Mouse (Mus musculus) right cerebral cortex, postnatal 10 days (tissue): Measurements from ENCODE around the gene Dlg1.

Experiments
- DNase-seq, 2 experiments: peaks; one replicate each; pipeline ENCODE4 v3.0.0; 2021; ENCODE audit warnings: low spot score in 2 of 2

Dlg1 gene

DNA sequence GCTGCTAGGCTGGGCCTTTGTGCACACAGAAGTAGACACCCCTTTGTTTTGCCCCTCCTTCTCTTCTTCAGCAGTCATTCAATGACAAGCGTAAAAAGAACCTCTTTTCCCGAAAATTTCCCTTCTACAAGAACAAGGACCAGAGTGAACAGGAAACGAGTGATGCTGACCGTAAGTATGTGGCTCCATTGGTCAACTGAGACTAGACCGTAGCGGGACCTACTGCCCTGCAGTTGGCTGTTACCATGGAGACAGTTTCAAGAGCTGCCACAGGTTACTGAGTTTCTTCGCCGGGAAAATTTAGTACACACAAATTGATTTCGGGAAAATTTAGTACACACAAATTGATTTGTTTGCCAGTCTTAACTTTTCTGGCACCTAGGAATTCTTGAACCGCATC is 183.5 kb downstream of the Dlg1 start:
- DNase-seq = no peak

DNA sequence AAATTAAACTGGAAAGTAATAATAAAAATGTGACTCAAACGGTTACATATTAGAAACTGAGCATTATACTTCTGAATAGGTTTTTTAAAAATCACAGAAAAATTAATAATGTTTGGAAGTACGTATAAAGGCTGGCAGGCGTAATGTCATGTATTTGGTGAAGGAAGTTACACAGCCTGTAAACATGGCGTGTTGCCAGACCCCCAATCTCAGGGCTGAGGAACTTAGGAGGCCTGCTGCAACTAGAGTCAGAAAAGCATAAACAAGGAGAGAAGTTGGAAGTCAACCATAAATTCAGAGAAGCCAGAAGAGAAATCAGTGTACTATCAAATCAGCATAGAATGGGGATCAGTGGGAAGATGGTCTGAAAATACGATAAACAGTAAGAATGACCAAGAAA is 200.7 kb downstream of the Dlg1 start:
- no peak for DNase-seq

DNA sequence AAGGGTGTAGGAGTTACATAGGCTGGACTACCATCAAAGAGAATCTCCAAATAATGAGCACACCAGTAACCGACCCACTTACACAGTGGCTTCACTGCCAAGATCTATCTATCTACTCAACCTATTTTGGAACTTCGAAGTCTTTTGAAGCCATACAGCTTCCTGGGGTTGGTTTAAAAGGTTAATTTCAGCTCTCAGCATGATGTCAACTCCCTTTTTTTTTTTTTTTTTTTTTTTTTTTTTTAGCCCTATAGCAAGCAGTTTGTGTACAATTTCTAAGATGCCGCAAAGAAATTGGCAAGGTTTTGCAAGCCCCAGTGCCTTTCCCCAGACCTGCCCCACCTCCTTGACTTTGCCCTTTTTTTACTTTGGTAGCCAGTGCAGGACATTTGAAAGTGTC is 202.0 kb downstream of the Dlg1 start:
- DNase-seq = no peak

DNA sequence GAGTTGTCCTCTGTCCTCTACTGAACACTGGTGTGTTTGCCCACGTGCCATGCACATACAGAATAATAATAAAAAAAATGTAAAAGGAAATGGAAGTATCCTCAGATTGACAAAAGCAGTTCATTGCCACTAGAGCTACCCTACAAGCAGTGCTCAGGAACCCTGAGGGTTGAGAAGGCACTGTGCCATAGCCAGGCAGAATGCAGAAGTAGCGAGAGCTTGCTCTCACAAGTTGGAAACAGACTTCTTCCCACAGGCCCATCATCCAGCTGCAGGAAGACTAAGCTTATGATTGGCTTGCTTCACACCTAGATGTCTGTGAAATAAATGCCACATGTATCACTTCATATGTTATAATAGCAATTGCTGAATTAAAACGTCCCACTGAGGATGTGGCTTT is 203.7 kb downstream of the Dlg1 start:
- no peak for DNase-seq

DNA sequence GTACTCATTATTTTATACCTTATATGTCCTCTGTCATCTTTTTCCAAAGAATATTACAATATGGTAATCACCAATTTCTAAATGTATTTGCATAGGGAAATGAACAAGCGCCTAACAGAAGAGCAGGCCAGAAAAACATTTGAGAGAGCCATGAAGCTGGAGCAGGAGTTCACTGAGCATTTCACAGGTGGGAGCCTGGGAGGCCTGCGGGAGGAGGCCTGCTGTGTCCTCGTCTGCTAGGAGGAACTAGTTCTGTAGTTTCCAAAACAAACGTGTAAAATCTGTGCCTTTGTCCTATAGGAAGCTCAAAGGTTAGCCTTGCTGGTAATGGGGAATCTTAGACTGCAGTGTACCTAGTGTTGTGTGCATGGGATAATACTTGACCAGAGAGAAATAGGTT is 204.5 kb downstream of the Dlg1 start:
- DNase-seq = no peak

DNA sequence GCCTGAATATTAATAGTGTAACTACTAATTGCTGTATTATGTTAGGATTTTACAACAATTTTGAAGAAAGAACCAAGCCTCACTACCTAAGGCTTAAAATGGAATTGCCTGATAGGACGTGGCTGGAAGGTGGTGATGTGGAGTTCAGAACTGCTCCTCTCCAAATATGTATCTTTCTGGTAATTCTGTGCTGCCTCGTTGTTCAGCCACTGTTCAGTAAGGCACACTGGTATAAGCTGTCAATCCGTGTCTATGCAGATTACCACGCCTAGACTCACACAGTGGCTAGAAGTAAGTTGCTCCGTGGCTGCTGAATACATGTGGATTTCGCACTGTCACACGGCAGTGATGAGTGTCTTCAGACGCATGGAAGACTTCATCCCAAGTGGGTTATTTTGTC is 210.5 kb downstream of the Dlg1 start:
- DNase-seq = peak in 1 of 2 experiments; percentile 22

DNA sequence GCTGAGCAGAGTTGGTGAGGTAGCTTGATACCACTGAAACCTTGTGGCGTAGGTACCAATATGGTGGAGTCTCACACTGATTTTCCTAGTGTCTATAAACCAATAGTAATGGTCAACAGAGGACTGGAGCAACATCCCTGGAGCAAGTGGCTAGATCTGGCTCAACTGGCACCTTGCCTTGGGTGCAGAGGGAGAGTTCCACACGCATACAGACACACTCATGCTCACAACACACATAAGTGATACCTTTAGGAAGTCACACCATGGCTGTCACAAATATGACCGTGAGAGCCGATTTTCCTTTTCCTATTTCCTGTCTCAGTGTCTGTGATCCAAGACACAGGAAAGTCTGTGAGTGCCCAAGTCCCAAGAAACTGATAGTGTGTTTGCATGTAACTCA is 212.1 kb downstream of the Dlg1 start:
- DNase-seq = no peak

DNA sequence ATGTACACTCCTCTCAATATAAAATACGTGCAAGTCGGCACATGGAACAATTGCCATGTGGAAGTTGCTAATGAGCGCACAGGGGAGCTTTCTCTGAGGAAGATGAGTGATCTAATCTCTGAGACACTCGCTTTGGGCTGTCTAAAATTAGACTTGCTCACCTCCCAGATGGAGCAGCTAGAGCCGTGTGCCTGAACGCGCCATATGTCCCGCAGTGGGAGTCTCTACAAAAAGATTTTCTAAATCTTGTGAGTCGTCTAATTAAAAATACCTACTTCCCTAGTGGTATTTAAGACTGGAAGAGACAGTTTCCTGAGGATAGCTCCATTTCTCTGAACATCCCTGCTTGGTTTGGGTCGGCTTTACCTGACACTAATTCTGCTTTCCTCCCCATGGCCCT is 213.1 kb downstream of the Dlg1 start:
- DNase-seq = peak; percentile 83 to 91

DNA sequence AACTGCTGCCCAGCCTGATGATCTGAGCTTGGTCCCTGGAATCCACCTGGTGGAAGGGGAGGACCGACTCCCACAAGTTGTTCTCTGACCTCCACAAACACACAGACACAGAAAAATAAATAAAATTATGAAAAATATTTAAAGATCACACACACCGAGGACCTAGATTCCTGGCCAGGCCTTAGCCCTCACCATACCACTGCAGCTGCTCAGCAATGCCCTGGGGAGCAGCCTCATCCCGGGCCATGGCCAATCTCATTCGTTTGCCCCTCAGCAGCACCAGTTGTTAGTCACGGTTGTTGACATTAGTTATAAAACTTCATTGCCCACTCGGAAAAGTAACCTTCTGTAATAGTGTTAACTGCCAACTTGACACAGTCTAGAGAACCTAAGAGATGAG is 214.8 kb downstream of the Dlg1 start:
- no peak for DNase-seq

DNA sequence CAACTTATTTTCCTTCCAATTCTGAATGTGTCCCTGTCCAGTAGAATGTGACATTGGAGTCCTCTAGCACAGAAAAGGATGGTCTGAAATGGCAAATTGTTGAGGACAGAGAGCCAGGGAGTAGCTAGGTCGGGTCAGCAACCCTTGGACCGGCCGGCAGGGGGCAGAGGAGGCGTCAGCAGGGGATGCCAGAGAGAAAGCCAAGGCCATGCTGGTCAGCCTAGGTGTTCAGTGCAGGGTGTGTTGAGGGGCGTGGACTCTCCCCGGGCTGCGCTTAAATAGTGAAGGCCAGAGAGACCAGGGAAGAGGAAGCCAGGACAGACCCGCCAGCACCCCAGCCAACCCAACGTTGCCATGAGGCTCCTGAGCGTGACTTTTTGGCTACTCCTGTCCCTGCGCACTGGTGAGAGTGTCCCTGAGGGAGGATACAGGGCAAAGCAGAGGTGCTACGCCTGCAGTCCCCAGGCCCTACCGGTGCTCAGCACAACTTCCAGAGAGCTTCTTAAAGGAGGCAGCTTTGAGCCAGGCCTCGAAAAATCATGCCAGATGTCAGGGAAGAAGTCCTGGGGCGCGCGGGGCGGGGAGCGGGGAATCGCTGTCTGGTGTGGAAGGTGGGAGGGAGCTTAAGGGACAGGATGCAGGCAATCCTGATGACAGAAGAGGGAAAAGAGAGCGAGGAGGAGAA is 215.5 kb downstream of the Dlg1 start, which contains the start of gene Meltf:
Gene Meltf (plus strand): TSS at position 238 of the 685 bp plus-strand sequence.
- DNase-seq = peak in 1 of 2 experiments; percentile 74

DNA sequence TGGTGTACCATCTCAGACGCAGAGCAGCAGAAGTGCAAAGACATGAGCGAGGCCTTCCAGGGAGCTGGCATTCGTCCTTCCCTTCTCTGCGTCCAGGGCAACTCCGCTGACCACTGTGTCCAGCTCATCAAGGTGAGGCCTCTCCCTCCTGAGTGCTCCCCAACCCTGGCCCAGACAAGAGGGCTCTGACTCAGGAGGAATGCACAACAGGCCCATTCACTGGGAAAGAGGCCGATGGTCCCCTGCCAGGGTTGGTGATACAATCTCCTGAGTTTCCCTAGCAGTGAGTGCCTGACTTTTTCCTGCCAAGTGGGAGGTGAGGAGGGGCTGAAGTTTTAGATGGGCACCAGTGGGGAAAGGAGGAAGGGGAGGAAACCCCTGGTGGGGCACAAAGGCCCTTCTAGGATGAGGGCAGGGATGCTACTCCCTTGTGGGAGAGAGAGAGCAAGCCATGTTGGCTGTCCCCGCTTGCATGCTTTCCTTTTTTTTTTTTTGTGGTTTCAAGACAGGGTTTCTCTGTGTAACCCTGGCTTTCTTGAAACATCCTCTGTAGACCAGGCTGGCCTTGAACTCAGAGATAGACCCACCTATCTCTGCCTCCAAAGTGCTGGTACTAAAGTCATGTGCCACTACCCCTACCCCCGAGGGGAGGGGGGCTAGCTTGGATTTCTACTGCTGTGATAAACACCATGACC is 217.1 kb downstream of the Dlg1 start:
- DNase-seq = peak in 1 of 2 experiments; percentile 44

DNA sequence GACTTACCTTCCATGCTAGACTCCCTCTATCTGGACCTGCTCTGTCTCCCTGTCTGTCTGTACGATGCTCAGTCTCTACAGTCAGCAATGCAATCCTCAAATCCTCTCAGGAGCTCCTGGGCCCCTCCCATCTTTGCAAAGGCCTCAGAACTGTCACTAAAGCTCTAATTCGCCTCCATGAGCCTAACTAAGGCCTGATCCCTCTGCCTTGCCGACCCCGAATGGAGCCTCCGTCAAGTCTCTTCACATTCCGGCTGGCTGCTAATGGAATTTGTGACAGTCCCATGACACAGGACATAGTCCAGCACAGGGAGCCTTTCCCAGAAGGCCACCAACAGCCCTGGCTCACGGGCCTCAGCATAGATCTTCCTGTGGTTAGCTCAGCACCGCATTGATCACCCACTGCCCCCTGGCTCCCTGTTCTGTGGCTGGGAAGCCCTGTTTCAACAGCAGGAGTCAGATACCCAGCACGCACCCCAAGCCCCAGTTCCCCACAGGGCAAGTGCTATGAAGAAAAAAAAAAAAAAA is 219.2 kb downstream of the Dlg1 start:
- DNase-seq = peak in 1 of 2 experiments; percentile 19

DNA sequence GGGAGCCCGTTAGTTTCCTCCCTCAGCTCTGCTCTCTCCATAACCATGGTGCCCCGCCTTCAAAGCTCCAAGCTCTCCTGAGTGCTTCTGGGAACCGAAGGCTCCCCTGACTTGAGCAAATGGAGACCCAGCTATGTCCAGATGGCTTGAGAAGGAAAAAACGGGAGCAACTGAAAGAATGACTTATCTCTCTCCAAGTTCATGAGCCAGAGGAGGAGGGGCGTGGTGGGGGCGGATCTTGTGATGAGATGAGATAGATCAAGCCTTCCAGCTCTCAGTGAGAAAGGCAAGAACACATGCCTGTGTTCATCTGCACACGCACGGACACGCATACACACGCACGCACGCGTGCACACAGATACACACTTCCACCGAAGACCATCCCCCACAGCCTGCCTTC is 220.1 kb downstream of the Dlg1 start:
- DNase-seq = peak in 1 of 2 experiments; percentile 21

DNA sequence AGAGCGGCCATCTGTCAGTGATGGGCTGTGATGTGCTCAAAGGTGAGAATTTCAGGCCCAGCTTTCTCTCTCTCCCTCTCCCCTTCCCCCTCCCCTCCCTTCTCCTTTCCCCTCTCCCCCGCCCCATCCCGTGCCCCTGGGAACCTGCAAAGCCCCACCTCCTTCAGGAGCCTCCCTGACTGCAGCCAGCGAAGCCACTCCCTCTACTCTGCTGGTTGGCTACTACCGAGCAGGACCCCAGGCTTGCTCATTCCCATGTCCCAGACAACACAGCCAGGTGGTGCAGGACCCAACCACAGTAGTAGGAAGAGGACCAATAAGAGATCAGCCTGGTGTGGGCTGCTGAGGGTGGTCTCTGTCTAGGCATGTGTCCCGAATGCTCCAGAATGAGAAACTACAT is 220.7 kb downstream of the Dlg1 start:
- no peak for DNase-seq

DNA sequence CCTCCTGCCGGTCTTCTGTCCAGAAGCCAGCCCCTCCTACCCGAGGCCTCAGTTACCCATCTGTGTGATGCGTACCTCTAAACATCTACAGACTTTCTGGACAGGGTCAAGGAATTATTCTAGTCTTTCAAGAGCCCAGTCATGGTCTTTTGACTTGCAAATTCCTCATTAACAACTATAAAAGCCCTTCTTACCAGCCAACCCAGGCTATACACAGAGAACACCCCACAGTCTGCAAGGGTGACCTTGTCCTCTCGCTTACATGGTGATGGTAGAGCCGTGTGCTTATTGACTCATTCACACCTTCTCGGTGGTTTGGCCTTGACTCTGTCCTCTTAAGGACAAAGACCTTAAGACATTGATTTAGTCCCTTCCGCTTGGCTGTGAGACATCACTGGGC is 227.7 kb downstream of the Dlg1 start:
- no peak for DNase-seq

DNA sequence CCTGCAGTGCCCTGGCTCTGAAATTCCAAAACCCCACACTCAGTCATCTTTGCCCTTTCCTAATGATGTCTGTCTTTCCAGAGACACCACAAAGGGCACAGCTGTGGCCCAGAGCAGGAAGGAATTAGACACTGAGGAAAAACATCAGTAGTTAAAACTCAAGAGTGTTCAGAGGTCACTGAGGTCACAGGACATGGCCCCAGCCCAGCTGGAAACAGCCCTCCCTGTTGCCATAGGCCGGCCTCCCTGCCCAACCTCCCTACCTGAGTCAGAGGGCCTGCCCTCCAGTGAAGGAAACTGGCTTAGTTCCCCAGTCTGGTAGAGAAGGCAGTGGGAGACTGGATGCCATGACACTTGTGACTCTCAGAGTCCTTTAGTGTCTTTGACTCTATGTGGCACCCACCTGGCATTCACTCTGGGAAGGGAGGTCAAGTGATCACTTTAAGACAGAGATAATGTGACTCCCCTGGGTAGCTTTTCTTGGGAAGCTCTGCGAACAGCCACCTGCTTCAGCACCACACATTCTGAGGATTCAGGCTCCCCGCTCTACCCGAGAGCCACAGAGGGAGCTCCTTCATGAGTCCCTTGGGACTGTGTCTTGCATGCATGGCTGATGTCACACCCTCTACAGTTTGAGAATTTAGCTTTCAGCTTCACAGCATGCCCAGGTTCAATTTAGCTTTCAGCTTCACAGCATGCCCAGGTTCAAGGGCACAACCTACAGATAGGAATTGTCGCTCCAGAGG is 230.3 kb downstream of the Dlg1 start:
- DNase-seq = no peak

DNA sequence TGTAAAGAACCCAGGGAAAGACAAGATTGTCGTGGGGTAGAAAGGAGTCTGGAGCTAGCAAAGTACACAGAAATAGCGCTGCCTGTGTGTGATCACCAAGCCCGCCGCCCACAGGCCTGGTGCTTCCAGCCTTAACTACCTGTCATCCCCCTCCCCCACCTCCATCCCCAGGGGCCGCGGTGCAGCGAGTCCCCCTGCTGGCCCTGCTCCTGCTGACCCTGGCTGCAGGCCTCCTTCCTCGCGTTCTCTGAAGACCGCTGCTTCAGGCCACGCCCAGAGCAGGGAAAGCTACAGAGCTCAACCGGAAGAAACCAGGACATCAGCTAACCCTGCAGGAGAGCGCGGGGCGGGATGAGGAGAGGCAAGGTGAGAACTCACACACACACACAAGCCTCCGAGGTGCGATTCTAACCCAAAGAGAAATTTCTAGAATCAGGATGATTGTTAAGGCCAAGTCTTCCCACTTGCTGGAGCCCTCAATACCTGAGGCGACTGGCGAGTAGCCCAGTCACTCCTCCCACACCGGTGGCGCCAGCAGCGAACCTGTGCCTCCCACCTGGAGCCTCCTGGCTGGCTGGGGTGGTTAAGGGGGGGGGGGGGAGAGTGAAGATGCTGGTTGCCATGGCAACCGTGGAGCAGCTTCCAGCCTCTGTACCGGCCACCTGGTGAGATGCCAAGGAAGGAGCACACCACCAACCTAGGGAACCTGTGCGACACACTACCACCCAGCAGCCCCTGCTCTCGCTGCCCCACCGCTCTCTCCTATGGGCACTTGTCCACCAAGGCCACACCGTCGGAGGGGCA is 233.9 kb downstream of the Dlg1 start:
- peak; percentile 81 to 88 for DNase-seq

DNA sequence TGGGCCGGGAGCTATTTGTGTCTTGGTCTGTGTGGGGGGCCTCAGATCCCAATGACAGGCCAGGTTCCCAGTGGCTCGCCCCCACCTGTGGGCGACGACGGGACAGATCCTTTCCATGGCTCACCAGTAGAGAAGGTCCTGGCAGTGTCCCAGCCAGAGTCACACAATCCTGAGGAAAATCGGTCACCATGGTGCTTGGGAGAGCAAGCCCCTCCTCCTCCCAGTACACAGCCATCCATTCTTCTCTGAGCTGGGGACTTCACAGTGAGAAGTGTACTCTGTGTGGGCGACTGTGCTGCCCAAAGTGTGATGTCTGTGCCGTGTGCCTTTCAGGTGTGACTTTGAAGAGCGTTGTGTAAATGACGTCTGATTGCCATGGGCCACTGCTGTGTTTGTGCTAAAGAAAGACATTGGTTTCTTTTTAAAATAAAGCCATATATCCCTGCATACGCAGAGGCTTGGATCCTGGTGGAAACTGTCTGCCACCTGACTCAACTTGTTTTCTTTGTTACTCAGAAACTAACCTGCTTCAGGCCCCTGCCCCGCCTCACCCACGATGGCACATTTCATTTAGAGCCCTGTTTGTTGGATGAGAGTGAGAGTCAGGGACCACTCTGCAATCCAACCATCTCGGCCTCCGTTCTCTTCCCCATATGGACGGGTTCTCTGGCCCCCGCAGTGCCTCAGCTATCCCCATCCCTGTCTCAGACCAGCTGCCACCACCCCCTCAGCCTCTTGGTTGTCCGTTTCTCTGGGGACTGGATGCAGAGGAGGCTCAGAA is 235.5 kb downstream of the Dlg1 start:
- peak; percentile 87 to 92 for DNase-seq

DNA sequence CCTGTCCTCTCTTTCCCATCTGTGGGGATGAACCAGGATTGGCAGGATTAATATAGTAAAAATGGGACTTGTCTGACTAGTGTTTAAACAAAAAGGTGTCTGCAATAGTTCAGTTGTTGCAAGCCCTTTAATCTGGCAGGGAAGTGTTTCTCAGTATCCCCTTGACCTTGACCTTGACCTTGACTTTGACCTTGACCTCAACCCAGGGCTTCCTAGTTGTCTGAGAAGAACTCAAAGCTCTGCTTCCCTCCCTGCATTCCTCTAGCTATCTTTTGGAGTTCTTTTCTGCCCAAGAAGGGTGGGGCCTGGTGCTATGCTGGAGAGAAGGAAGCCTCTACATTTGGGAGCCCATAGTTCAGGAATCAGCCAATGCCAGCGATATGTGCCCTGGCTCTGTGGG is 238.6 kb downstream of the Dlg1 start:
- DNase-seq = no peak

DNA sequence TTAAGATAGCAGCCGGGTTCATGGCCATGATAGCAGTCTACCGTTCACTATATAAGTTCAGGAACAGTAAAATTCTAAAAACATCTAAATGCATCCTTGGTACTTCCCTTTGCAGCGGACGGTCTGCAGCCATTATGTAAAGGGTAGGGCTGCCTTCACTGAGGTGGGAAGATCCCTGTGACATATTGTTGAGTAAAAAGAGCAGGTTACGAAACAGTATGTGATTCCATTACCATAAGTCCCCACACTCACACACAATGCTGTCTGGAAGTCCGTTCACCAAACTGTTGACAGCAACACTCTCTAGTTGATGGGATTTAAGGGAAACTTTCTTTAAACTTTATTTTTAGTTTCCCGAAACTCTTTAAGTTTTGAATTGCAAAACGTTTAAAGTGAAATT is 240.0 kb downstream of the Dlg1 start:
- no peak for DNase-seq

DNA sequence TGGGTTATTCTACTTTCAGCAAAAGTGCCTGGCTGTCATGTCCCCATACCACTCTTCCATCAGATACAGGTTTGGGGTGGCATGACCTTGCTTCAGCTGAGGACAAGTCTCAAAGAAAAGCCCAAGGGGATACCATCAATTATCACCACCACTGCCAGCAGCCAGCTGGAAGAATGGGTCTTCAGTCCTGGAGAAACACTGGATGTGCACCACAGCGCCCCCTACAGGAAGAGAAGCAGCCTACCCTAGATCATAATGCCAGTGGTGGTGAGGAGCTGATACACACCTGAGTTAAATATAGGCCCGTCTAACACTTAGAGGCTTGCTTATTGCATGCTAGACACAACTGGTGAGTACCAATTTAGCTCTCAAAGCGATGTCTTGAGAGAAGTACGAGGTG is 242.1 kb downstream of the Dlg1 start:
- DNase-seq = no peak
